Mouse (Mus musculus): Measurements from ENCODE around the gene Ptprk. TPM values are rescaled to one million over a fixed set of nuclear protein-coding genes. Genes with fewer than 3 reads are reported as not detected.

Gene Ptprk
- polyA plus RNA-seq, 1 experiment = 0.04 TPM

DNA sequence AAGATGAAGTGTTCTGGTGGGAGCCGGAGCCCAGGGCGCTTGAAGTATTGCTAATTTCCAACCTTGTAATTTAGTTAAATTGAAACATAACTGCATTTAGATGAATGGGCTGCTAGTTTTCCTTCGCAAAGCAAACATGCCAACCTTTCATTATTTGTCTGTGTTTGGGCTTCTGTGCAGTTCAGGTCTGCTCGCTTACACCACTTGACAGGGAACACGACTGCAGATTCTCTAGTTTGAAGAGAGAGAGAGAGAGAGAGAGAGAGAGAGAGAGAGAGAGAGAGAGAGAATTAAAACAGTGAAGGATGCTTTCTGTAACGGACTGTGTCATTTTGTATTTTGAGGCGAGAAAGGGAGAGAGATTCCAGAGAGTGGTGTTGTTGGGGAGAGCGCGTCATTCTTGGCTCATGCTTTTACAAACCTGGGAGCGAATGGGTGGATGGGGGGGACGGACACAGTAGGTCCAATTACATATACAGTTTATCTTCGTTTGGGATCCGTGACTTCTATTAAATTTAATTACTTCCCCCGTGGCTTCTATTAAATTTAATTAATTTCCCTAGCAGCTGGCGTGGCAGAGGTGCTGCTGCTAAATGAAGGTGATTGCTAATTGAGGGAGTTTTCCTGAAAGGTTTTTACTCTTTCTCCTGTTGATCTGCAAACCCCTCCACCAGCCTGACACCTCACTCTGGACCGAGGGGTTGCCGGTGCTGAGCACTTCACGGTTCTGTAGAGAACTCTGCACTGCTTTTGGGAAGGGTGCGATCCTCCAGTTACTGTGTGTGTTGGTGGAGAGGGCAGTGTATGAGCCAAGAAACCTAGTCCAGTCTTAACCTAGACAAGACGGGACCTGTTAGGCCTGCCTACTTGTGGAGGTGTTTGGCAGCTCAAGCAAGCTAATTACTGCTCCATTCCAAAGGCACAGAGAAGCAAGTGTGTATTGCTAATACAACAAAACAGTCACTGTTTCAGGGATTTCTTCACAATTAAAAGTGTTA, 81.4 kb downstream of the Ptprk start:
- no peak for TF ChIP-seq GATA1 (IDR thresholded peaks at IDR 0.05; ENCODE audit: low read length)

DNA sequence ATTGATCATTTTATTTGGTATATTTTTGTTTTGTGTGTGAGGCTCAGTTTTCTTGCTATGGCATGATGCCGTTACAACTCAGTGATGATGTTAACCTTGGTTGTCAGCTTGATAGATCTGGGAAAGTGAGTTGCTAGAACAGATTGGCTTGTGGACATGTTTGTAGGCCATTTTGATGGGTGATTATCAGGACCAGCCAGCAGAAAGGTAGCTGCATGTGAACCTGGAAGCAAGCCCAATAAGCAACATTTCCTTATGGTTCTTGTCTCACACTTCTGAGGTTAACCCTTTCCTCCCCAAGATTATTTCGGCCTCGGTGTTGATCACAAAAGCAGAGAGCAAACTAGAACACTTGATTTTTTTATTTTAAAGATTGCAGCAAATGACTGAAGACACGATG, 85.1 kb downstream of the Ptprk start:
- no peak for TF ChIP-seq GATA1 (IDR thresholded peaks at IDR 0.05; ENCODE audit: low read length)

DNA sequence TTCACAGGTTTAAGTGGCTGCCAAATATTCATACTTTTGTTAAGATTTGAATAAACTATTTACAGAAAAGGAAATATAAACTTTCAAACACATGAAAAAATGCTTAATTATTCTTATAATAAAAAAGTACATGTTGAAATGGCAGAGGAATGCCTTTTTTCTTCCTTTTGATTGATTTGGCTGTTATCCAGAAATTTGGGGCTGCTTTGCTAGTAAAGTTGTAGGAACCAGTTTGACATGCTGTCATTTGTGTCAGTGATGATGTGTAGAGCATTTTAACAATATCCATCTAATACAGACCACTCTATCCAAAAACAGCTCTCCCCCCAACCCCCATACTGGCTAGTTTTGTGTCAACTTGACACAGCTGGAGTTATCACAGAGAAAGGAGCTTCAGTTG, 86.7 kb downstream of the Ptprk start:
- no peak for TF ChIP-seq GATA1 (IDR thresholded peaks at IDR 0.05; ENCODE audit: low read length)

DNA sequence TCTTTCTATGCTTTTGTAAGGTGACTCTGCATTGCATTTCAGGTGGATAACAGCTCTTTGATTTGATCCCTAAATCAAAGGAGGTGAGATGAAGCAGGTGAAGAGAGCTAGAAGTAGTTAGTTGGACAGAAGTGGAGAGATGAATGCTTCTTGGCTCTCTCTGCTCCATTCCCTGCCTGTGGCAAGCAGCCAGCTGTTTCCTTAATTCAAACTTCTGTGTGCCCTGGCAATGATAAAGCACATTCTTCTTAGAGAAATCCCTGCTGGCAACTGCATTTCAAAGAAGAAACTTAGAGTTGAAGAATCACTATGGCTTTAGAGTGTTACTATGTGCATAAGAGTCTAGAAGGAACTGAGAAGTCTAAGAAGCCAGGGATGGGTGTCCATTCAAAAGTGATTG, 89.6 kb downstream of the Ptprk start:
- TF ChIP-seq GATA1 (IDR thresholded peaks at IDR 0.05; ENCODE audit: low read length) = no peak

DNA sequence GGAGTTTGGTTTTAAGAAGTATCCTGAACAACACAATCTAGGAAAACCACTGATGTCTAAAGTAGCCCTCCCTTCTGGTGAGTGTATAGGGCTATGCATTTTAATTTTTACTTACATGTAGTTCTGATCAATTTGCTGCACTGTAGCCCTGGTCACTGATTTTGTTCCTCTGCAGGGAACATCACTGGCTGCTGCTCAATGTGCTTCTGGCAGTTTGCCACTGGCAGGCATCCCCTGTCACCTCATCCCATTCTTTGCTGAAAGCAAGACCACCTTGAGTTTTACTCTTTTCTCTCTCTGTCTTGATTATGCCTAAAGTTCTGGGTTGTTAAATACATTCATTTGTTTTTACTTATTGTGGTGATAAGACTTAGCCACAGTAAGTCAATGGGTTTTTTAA, 90.1 kb downstream of the Ptprk start:
- TF ChIP-seq GATA1 (IDR thresholded peaks at IDR 0.05; ENCODE audit: low read length) = no peak

DNA sequence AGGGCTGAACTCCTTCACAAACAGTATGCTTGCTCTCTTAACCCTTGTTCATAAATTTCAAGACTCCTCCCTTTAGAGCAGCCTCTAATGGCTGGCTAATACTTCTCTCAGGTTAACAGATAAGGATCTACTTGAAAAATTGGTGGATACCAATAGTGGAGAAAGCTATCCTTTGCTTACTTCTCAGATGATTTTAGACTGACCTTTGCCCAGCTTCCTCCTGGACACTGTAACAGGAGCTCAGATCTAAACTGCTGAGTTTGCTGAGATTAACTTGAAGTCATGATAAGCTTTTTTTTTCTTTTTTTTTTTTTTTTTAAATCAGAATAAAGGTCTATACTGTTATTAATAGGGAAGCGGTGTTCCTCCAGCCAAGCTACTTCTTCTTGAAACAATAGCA, 92.0 kb downstream of the Ptprk start:
- no peak for TF ChIP-seq GATA1 (IDR thresholded peaks at IDR 0.05; ENCODE audit: low read length)

DNA sequence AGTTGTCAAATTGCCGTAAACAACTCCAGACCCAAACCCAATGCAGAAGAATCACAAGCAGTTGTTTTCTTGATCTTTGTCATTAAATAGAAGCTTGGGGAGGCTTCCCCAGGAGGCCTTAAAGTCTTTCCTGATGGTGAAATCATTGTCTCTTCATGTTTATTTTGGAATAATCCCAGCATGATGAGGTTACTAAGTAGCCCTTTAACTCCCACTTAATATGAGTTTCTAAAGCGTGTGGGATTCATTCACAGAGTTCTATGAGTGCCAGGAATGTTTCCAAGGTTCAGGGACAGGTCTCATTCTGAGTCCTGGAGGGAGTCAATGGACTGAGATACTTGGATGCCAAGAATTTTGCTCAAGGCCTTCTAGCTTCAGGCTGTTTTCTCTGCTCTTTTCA, 92.5 kb downstream of the Ptprk start:
- TF ChIP-seq GATA1 (IDR thresholded peaks at IDR 0.05; ENCODE audit: low read length) = no peak

DNA sequence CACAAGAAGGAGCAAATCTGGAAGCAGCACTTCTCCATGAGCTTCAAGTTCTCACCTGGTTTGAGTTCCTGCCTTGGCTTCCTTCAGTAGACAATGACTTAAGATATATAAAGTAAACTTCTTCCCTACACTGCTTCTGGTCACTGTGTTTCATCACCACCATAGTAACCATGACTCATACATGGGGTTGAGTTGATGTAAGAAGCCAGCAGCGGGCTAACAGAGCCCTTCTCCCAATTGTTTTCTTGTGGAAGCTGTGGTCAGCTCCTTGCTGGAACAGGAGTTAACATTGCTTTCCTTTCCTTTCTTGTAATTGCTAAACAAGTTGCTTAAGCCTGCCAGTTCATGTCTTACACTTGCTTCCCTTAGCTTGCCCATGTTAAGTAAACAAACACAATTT, 96.6 kb downstream of the Ptprk start:
- TF ChIP-seq GATA1 (IDR thresholded peaks at IDR 0.05; ENCODE audit: low read length) = no peak

DNA sequence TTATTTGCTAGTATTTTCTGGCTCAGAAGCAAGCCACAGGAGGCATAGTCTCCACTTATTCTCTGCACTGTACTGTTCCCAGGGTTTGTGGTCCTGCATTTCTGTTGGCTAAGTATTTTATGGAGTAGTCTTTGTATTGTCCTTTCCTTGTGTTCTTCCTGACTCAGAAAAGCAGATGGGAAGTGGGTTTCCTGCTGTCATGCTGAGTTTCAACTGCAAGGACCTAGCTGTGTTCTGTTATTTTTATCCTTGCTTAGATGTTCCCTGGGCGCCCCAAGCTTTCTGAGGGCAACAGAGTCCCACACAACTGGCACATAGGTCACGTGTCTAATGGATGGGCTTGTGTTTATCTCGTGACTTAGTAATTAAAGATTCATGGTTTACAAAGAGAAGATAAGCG, 104.3 kb downstream of the Ptprk start:
- no peak for TF ChIP-seq GATA1 (IDR thresholded peaks at IDR 0.05; ENCODE audit: low read length)

DNA sequence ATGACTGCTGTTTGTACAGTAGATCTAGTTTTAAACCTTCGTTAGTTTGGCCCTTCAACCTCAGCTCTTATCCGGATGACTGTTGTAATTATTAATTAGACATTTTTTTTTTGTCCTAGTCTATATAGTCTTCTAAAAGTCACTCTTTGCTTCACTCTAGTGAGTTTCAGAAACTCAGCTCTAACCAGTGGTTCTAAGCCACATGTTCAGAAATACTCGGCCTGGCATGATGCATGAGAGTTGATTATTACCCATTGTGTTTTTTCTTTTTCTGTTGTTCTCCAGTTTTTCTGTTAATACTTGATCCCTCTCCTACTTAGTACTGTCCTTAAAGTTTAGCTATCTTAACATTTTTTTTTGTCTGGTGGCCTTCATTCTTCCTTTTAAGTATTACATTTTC, 107.5 kb downstream of the Ptprk start:
- TF ChIP-seq GATA1 (IDR thresholded peaks at IDR 0.05; ENCODE audit: low read length) = no peak

DNA sequence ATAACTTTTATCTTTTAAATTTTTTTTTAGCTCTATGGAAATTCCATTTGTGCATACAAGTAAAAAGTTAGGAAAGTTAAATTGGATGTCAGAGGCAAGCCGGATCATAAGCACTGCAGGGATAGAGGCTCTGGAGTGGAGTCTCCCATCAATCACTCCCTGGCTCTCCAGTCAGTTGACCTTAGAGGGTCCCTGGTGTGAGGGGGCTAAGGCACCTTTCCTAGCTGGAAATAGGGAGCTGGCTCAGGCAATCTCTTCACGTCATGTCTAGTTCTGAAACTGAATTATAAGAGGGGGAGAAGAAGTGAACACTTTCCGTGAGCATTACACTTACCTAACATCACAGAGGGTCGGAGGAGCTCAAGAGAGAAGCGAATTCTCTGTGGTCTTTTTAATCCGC, 110.1 kb downstream of the Ptprk start:
- no peak for TF ChIP-seq GATA1 (IDR thresholded peaks at IDR 0.05; ENCODE audit: low read length)

DNA sequence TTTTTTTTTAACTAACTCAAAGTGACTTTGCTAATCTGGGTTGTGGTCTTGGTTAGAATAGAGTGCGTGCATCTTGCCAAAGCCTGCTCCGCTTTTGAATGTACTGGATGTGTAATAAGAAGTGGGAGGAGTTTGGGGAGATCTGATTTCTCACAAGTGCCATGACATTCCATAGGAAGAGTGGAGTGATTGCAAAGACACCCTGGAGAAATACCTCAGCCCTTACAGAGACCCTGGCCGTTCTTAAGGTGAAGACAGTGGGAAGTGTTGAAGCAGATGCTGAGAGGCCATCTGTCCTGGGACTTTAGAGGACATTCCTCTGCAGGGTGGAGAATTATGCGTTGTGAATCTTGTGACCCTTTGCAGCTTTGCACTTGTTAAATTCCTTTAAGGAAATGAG, 110.7 kb downstream of the Ptprk start:
- TF ChIP-seq GATA1 (IDR thresholded peaks at IDR 0.05; ENCODE audit: low read length) = no peak

DNA sequence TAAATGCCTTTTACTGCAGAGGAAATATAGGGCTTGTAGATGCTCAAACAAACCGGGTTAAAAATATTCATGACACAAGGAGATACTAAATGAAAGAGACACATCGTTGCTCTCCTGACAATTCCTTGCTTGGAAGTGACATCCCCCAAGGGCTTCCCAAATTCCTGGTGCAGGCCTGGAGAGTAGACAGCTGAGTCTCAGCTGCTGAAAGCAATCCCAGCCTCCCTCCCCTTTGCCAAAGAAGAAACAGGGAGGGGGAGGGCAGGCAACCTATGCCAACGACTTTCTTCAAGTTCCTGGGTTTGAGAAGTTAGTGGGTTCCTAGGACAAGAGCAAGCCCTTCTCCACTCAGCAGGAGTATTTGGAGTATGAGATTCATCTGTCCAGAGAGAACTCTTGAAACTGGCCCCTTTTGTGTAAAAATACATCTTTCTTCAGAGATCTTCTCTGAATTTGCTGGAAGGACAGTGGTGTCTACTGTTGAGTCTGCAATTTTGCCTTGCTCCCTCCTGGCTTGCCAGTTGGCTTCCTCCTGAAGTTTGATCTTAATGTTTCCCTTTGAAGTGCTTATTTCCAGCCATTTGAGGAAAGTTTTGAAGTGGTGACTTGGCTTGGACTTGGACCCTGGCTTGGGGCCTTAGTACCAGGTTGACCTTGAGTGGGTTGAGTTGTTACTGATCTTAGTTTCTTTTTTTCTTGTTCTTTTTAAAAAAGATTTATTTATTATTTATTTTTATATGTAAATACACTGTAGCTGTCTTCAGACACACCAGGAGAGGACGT, 111.6 kb downstream of the Ptprk start:
- TF ChIP-seq GATA1 (IDR thresholded peaks at IDR 0.05; ENCODE audit: low read length) = no peak

DNA sequence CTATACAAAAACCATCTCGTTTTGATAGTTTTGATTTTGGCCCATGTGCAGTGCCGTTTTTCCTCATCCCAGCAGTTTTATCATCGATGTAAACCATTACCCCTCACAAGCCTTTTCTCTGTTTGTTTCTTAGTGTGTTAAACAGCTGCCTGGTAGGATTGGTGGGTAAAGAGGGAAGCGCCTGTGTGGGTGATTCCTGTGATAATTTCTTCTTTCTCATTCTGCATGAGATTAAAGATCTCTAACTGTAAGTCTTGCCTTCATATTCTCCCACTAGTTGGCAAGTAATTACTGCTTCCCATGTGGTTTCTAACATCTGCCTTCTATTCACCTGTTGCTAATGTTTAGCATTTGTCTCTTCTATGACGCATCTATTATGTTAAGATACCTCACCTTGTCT, 116.8 kb downstream of the Ptprk start:
- TF ChIP-seq GATA1 (IDR thresholded peaks at IDR 0.05; ENCODE audit: low read length) = no peak

DNA sequence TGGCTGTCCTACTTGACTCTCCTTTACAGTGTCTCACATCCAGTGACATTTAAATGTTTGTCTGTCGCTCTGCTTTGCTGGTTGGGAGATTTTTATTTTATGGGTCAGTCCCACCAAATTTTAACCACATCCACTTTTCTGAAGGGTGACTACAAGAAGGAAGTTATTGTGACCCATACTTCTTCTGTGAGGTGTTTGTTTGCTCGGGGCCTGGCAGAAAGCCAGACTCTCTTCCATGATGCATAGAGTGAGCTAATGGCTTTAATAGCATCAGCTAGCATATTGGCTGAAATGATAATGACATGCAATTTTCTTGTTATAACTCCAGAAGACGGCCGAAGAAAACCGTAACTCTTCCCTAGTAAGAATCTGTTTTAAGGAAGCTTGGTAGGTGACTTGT, 119.0 kb downstream of the Ptprk start:
- no peak for TF ChIP-seq GATA1 (IDR thresholded peaks at IDR 0.05; ENCODE audit: low read length)

DNA sequence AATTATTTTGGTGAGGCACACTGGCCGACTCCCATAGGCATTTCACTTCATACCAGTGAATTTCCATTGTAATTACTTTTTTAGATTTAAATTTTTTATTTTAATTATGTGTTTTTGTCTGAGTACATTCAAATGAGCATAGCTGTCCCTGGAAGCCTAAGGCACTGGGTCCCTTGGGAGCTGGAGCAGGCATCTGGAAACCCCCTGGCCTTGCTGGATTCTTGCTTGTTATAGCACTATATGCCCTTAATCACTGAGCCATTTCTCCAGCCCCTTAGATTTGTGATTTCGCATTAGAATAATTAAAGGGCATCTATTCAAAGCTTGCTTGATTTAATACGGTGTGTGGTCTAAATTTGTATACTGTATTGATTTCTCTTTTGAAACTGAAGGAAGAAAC, 126.0 kb downstream of the Ptprk start:
- TF ChIP-seq GATA1 (IDR thresholded peaks at IDR 0.05; ENCODE audit: low read length) = no peak

DNA sequence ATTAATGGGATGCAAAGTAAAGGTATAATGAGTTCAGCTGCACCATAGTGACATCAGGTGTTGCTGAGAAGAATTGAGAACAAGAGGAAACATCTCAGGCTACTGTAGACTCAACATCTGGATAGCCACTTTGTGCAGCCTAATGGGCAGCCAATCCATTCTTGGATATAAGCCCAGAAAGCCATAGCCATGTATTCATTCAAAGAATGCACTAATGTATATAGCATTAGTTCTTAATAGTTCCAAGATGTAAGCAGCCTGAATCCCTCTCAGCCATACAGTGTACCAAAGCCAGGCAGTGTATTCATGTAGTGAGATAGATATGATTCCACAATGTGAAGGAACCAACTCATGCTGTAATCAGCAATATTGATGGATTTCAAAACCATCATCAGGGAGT, 134.8 kb downstream of the Ptprk start:
- no peak for TF ChIP-seq GATA1 (IDR thresholded peaks at IDR 0.05; ENCODE audit: low read length)

Measured in G1E-ER4 (cell line).